Mouse (Mus musculus): ENCODE measurements around the gene Pawr. TPM values are rescaled to one million over a fixed set of nuclear protein-coding genes. Genes with fewer than 3 reads are reported as not detected.

Gene Pawr
- polyA plus RNA-seq, 1 experiment from 2014 or later = 21.0 TPM

DNA sequence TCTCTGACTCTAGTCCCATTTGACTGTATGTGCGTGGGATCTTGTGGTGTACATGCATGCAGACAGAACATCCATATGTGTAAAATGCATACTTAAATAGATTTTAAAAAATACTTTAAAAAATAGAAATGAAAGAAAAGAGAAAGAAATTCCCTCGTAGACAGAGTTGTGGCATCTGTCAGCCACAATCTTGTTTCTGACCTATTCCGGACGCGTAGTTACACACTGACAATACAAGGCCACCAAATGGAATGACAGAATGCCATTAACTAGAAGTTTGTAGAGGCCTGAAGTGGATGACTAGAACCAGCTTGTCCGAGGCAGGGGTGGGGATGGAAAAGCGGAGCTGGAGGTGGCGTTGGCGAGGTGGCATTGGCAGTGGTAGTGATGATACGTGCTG lies 60.2 kb downstream of the Pawr start:
- no peak for ATAC-seq (ENCODE audit: insufficient number of reproducible peaks, low FRiP score)
- Histone ChIP-seq H3K36me3 (no peaks in the 10 kb centered on the region), H3K27me3 (replicated peaks) (no peaks in the 10 kb centered on the region), H3K9ac (no peak overlapping the region), H3K9me3 (replicated peaks) (no peaks in the 10 kb centered on the region), H3K27ac (ENCODE audit: poor library complexity, severe bottlenecking) (no peak overlapping the region), H3K4me2 (no peak overlapping the region), H3K4me3 (no peak overlapping the region), H3K4me1 (replicated peaks) (peaks cover 33% of the 10 kb centered on the region)
- 90% methylated on average over 10 of the region's 10 CpGs for WGBS

DNA sequence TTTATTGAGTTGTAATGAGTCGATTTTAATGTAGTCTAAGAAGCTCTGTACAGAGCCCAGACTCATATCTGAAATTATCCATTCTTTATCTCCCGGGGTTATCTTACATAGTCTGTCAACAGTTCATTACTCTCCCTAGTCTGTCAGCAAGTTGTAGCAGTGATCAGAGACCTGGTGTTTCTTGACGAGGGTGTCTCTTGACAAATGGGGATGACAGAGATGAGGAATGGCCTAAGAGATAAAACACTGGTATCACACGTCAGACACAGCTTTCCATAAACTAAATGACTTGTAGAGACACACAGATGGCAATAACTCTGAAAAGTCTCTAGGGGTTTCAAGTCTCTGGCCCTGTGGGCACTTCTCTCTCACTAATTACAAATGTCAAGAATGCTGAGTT lies 62.4 kb downstream of the Pawr start:
- peaks cover 26% of the 10 kb centered on the region for H3K4me1 ChIP-seq (replicated peaks)
- H3K4me2 ChIP-seq = no peak overlapping the region
- ATAC-seq (ENCODE audit: insufficient number of reproducible peaks, low FRiP score) = peak; percentile 67; the same call in 1 of the 2 replicates
- H3K4me3 ChIP-seq = no peak overlapping the region
- WGBS = 19% methylated on average over 4 of the region's 4 CpGs
- H3K27ac ChIP-seq (ENCODE audit: poor library complexity, severe bottlenecking) = no peak overlapping the region
- H3K27me3 ChIP-seq (replicated peaks) = no peaks in the 10 kb centered on the region
- H3K9me3 ChIP-seq (replicated peaks) = no peaks in the 10 kb centered on the region
- no peaks in the 10 kb centered on the region for H3K36me3 ChIP-seq
- H3K9ac ChIP-seq = no peak overlapping the region

DNA sequence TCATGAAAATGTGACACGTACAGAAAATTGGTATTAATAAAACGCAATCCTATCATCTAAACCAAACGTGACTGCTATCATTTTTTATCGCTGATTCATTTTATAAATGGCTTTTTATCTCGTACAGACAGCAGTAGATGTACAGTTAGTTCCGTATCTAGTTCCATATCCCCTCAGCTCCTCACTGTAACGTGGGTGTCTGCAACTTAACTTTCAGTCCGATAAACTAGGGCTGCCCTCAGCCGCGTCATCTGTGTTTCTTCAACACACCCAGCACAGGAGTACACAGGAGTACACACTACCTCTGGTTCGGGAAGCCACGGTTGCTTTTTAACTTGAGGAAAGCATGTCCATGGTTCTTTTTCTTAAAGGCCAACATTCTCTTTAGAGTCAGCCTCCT lies 63.3 kb downstream of the Pawr start:
- Histone ChIP-seq H3K9ac (no peak overlapping the region), H3K27me3 (replicated peaks) (no peaks in the 10 kb centered on the region), H3K36me3 (no peaks in the 10 kb centered on the region), H3K4me3 (no peak overlapping the region), H3K4me2 (no peak overlapping the region), H3K9me3 (replicated peaks) (no peaks in the 10 kb centered on the region), H3K27ac (ENCODE audit: poor library complexity, severe bottlenecking) (no peak overlapping the region), H3K4me1 (replicated peaks) (peaks cover 17% of the 10 kb centered on the region)
- WGBS = 70% methylated on average over 12 of the region's 12 CpGs
- ATAC-seq (ENCODE audit: insufficient number of reproducible peaks, low FRiP score) = no peak

DNA sequence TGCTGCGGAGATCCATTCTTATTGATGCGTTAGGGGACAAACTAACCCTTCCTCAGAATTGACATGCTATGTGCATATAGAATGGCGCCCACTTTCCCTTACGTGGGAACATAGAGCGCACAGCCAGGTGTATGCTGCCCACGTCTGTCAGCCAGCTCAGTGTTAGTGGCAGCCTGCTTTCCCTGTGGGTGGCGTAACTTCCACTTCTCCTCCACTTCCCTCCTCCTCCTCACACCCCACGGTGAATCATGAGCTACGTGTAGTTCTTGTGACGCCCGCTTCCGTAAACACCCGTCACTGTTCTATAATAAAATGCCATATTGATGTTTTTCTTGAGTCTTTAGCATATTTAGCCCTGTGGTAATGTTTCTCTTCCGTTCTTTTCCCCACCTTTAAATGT lies 63.7 kb downstream of the Pawr start:
- no peak overlapping the region for H3K4me3 ChIP-seq
- no peak for ATAC-seq (ENCODE audit: insufficient number of reproducible peaks, low FRiP score)
- 92% methylated on average over 14 of the region's 14 CpGs for WGBS

DNA sequence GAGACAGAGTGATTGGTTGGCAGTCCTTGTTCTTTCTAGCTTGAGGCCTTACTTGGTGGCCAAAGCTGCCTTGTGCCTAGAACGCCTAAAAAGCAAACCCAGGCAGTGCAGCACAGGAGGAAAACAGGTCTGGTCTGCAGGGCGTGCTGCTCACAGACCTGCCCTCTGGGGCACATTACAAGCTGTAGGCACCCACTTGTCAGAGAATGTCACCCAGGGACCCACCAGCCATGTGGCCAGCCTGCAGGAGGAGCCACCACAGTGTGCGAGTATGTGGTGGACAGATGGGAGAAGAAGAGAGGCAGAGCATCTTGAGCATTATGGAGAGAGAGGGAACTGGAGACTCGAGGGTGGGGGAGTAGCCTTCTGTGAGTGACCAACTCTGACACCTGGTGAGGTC lies 70.8 kb downstream of the Pawr start:
- Histone ChIP-seq H3K36me3 (no peaks in the 10 kb centered on the region), H3K27ac (ENCODE audit: poor library complexity, severe bottlenecking) (no peak overlapping the region), H3K4me2 (no peak overlapping the region), H3K27me3 (replicated peaks) (no peaks in the 10 kb centered on the region), H3K9ac (no peak overlapping the region), H3K9me3 (replicated peaks) (0 out of 2 replicates have a peak, but pooled peaks cover 2% of the 10 kb centered on the region), H3K4me3 (no peak overlapping the region), H3K4me1 (replicated peaks) (peaks cover 34% of the 10 kb centered on the region)
- no peak for ATAC-seq (ENCODE audit: insufficient number of reproducible peaks, low FRiP score)
- WGBS = 82% methylated on average over 4 of the region's 4 CpGs

More for the DNA sequence above, 63.7 kb downstream of the Pawr start:
- Histone ChIP-seq H3K36me3 (no peaks in the 10 kb centered on the region), H3K27me3 (replicated peaks) (no peaks in the 10 kb centered on the region), H3K27ac (ENCODE audit: poor library complexity, severe bottlenecking) (no peak overlapping the region), H3K4me1 (replicated peaks) (peaks cover 17% of the 10 kb centered on the region), H3K9me3 (replicated peaks) (no peaks in the 10 kb centered on the region), H3K9ac (no peak overlapping the region), H3K4me2 (no peak overlapping the region)

DNA sequence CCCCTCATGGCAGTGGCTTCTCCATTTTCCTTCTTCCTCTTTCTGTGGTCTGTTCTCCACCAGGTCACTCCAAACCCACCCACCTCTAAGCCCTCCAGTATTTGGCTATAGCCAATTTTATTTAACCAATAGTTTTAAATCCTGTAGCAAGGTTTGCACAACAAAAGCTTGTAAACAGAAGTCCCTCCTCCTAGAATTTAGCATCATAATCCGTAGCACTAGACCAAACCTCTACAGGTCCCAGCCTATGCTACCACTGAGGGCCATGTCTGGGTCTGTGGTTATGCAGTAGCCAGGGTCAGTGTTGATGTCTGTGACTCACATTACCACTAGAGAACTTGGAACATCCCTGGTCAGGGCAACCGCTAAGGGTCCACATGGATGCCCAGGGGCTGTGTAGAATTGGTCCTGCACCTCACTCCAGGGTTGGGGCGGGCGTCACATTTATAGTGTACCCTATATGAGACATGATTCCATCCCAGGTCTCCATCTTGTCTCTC lies 71.5 kb downstream of the Pawr start:
- no peak for ATAC-seq (ENCODE audit: insufficient number of reproducible peaks, low FRiP score)
- 88% methylated on average over 4 of the region's 4 CpGs for whole genome bisulfite sequencing

DNA sequence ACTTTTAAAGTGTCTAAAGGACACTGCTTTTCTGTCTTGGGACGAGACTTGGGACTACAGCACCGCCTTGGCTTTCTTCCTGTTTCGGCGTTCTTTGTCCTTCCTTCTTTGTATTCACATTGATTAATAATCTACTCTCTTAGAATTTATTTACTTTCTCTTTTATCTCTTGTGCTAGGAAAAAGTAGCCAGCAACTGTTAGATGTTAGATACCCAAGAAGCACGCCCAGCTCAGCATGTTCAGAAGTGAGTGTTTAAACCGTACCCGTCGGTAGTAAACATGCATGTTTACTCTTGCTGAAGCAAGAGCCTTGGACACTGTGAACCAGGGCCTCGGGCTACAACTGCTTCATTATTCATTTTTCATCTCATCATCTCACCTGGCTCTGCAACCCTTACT lies 72.2 kb downstream of the Pawr start:
- WGBS = 81% methylated on average over 9 of the region's 9 CpGs
- no peak for ATAC-seq (ENCODE audit: insufficient number of reproducible peaks, low FRiP score)

More for the DNA sequence above, 71.5 kb downstream of the Pawr start:
- no peak overlapping the region for H3K9ac ChIP-seq
- peaks cover 38% of the 10 kb centered on the region for H3K4me1 ChIP-seq (replicated peaks)
- H3K36me3 ChIP-seq = no peaks in the 10 kb centered on the region
- 0 out of 2 replicates have a peak, but pooled peaks cover 2% of the 10 kb centered on the region for H3K9me3 ChIP-seq (replicated peaks)
- H3K27ac ChIP-seq (ENCODE audit: poor library complexity, severe bottlenecking) = no peak overlapping the region
- H3K4me3 ChIP-seq = no peak overlapping the region
- H3K27me3 ChIP-seq (replicated peaks) = no peaks in the 10 kb centered on the region
- H3K4me2 ChIP-seq = no peak overlapping the region

DNA sequence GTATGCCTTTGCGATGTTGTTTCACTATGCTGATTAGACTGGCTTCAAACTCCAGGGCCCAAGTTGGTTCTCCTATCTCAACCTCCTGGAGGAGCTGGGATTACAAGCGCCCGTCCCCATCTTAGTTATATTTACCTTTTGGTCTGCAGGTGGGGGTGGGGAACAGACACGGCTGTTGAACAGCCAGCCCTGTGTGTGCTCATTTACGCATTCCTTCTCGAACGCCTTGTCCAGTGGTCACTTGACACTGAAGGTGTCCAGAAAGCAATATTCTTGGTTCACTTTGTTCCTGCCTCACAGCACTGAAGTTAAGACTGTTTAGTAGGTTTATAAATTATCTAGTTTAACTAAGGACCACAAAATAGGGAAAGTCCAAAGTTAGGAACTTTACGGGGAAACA lies 73.2 kb downstream of the Pawr start:
- no peak overlapping the region for H3K27ac ChIP-seq (ENCODE audit: poor library complexity, severe bottlenecking)
- peaks cover 45% of the 10 kb centered on the region for H3K4me1 ChIP-seq (replicated peaks)
- no peak for ATAC-seq (ENCODE audit: insufficient number of reproducible peaks, low FRiP score)
- H3K9me3 ChIP-seq (replicated peaks) = 0 out of 2 replicates have a peak, but pooled peaks cover 2% of the 10 kb centered on the region
- no peak overlapping the region for H3K4me3 ChIP-seq
- no peaks in the 10 kb centered on the region for H3K27me3 ChIP-seq (replicated peaks)
- WGBS = 42% methylated on average over 8 of the region's 8 CpGs
- H3K36me3 ChIP-seq = no peaks in the 10 kb centered on the region
- H3K4me2 ChIP-seq = 0 out of 2 replicates have a peak overlapping the region, but pooled peaks have one; percentile 31
- no peak overlapping the region for H3K9ac ChIP-seq

More for the DNA sequence above, 72.2 kb downstream of the Pawr start:
- H3K36me3 ChIP-seq = no peaks in the 10 kb centered on the region
- no peak overlapping the region for H3K27ac ChIP-seq (ENCODE audit: poor library complexity, severe bottlenecking)
- H3K4me1 ChIP-seq (replicated peaks) = peaks cover 37% of the 10 kb centered on the region
- H3K9ac ChIP-seq = no peak overlapping the region
- H3K4me3 ChIP-seq = no peak overlapping the region
- 0 out of 2 replicates have a peak, but pooled peaks cover 2% of the 10 kb centered on the region for H3K9me3 ChIP-seq (replicated peaks)
- no peaks in the 10 kb centered on the region for H3K27me3 ChIP-seq (replicated peaks)
- no peak overlapping the region for H3K4me2 ChIP-seq

DNA sequence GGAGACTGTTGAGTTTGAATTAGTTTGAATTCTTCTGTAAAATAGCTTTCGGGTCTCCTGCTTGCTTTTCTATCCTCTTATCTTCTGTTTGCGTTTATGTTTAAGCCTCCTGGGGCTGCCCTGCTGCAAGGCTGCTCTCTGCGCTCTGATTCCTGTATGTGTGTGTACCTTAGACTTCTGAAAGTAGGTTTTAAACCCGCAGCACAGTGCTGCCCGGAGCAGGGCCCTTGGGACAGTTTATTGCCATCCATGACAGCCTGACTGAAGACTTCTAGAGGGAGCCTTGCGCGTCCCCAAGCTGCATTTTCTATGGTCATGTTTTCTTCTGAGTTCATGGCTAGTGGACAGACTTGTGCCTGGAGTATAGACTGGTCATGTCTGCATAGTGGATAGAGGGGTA lies 74.0 kb downstream of the Pawr start:
- H3K9me3 ChIP-seq (replicated peaks) = 0 out of 2 replicates have a peak, but pooled peaks cover 2% of the 10 kb centered on the region
- H3K27me3 ChIP-seq (replicated peaks) = no peaks in the 10 kb centered on the region
- H3K9ac ChIP-seq = no peak overlapping the region
- H3K27ac ChIP-seq (ENCODE audit: poor library complexity, severe bottlenecking) = peak overlapping the region; percentile 48
- H3K4me1 ChIP-seq (replicated peaks) = peaks cover 45% of the 10 kb centered on the region
- no peaks in the 10 kb centered on the region for H3K36me3 ChIP-seq
- peak overlapping the region; percentile 26; the same call in 1 of the 2 replicates for H3K4me2 ChIP-seq
- 29% methylated on average over 7 of the region's 7 CpGs for whole genome bisulfite sequencing
- no peak overlapping the region for H3K4me3 ChIP-seq
- no peak for ATAC-seq (ENCODE audit: insufficient number of reproducible peaks, low FRiP score)

DNA sequence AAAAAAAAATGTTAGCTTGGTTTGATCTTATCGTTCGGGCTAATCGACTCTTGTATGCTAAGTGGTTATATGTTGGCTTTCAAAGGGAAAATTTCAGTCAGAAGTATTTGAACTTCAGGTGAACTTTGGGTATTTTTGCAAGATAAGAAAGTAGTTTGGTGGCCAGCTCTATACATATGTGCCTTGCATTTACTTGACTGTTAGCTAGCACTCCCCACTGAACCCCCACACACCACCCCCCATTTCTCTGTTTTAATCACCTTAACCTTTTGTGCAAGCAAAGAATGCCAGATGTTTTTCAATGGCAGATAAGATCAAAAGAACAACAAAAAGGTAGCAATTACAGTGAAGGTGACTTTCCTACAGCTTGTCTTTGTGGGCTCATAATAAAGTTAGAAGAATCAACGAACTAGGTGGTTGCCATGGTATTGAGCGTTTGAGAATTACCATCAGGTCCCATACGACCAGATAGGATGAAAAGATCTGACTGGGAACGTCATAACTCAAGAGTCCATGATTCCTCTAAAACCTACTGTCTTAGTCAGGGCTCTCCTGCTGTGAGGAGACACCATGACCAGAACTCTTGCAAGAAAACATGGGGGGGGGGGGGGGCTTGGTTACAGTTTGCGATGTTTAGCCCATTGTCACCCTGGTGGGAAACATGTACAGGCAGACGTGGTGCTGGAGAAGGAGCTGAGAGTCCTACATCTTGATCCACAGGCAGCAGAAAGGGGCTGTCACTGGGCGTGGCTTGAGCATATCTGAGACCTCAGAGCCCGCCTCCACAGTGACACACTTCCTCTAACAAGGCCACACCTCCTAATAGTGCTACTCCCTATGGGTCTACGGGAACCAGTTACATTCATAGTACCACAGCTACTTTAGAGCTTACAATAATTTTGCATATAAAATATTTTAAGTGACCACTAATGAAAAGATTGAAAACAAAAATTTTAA lies 75.2 kb downstream of the Pawr start:
- no peak overlapping the region for H3K27ac ChIP-seq (ENCODE audit: poor library complexity, severe bottlenecking)
- peaks cover 5% of the 10 kb centered on the region; the same call in 1 of the 2 replicates for H3K36me3 ChIP-seq
- H3K9ac ChIP-seq = no peak overlapping the region
- 81% methylated on average over 12 of the region's 12 CpGs for WGBS
- 0 out of 2 replicates have a peak, but pooled peaks cover 2% of the 10 kb centered on the region for H3K9me3 ChIP-seq (replicated peaks)
- no peak overlapping the region for H3K4me2 ChIP-seq
- H3K4me1 ChIP-seq (replicated peaks) = peaks cover 45% of the 10 kb centered on the region
- no peak for ATAC-seq (ENCODE audit: insufficient number of reproducible peaks, low FRiP score)
- no peak overlapping the region for H3K4me3 ChIP-seq
- H3K27me3 ChIP-seq (replicated peaks) = no peaks in the 10 kb centered on the region

DNA sequence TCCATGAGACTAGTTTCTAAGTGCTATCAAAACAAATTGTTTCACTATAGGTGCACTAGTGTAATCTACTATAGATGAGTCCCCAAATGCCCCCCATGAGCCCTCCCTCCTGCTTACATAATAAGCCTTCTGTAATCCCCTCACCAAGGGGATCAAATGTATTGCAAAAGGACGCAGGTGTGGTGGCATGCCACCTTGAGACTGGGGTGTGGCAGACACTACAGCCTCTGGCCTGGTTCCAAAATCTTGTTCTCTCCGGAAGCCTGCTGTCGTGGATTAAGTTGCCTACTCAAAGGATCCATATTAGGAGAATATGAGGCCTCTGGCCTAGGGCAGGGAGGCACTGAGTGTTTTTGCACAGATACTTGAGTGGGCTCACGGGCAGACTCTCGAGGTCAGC lies 76.1 kb downstream of the Pawr start:
- no peak overlapping the region for H3K4me2 ChIP-seq
- peaks cover 45% of the 10 kb centered on the region for H3K4me1 ChIP-seq (replicated peaks)
- no peak for ATAC-seq (ENCODE audit: insufficient number of reproducible peaks, low FRiP score)
- H3K27ac ChIP-seq (ENCODE audit: poor library complexity, severe bottlenecking) = no peak overlapping the region
- WGBS = 39% methylated on average over 5 of the region's 5 CpGs
- 0 out of 2 replicates have a peak, but pooled peaks cover 2% of the 10 kb centered on the region for H3K9me3 ChIP-seq (replicated peaks)
- peaks cover 9% of the 10 kb centered on the region; the same call in 1 of the 2 replicates for H3K36me3 ChIP-seq
- H3K27me3 ChIP-seq (replicated peaks) = no peaks in the 10 kb centered on the region
- H3K4me3 ChIP-seq = no peak overlapping the region
- H3K9ac ChIP-seq = no peak overlapping the region

All from heart, embryonic 12.5 days (tissue).